Mouse (Mus musculus) forebrain, embryonic 15.5 days (tissue): ENCODE results near the gene Traf3ip1. TPM values are rescaled to one million over a fixed set of nuclear protein-coding genes. Genes with fewer than 3 reads are reported as not detected.
A peak's percentile ranks its signal among the peaks of the same experiment; 100 is the strongest.

ENCODE experiments used
- ATAC-seq: fragments of 200-750 bp; cut with Nextera tagmentation; replicated peaks from 2 replicates; pipeline ENCODE4 v1.8.0; 2017; ENCODE audit warnings: mild to moderate bottlenecking, moderate TSS enrichment, moderate library complexity
- H3K27ac ChIP-seq: fragments of 300-500 bp; sonication (generic); replicated peaks from 2 replicates; pipeline ENCODE4 v1.5.1; 2015; ENCODE audit warnings: mild to moderate bottlenecking, inconsistent platforms
- H3K27me3 ChIP-seq: fragments of 300-500 bp; sonication (generic); 2 replicates; pipeline ENCODE4 v1.6.1; 2015; ENCODE audit warnings: inconsistent platforms
- H3K36me3 ChIP-seq: fragments of 300-500 bp; sonication (generic); 2 replicates; pipeline ENCODE4 v1.6.1; 2015; ENCODE audit warnings: mild to moderate bottlenecking, inconsistent platforms
- H3K4me1 ChIP-seq: fragments of 300-500 bp; sonication (generic); 2 replicates; pipeline ENCODE4 v1.6.1; 2015; ENCODE audit warnings: inconsistent platforms
- H3K4me2 ChIP-seq: fragments of 300-500 bp; sonication (generic); replicated peaks from 2 replicates; pipeline ENCODE4 v1.6.1; 2015; ENCODE audit warnings: mild to moderate bottlenecking, inconsistent platforms
- H3K4me3 ChIP-seq: fragments of 300-500 bp; sonication (generic); 2 replicates; pipeline ENCODE4 v1.5.1; 2015; ENCODE audit warnings: mild to moderate bottlenecking, inconsistent platforms
- H3K9ac ChIP-seq: fragments of 300-500 bp; sonication (generic); replicated peaks from 2 replicates; pipeline ENCODE4 v1.6.1; 2015; ENCODE audit warnings: mild to moderate bottlenecking, inconsistent platforms
- H3K9me3 ChIP-seq: fragments of 300-500 bp; sonication (generic); 2 replicates; pipeline ENCODE4 v1.6.1; 2016; ENCODE audit warnings: inconsistent platforms
- WGBS: fragments of 180-500 bp; shearing (Covaris S2); methylation state at CpG from one replicate; pipeline ENCODE4 v1.1.7; 2015; ENCODE audit warnings: mixed read lengths; 5-methylcytosine and 5-hydroxymethylcytosine counted together
- polyA plus RNA-seq: library from polyadenylated mRNA; unstranded; fragments of >200 nt; fragmentation: Nextera tagmentation; extraction: Ambion mirVana; gene quantifications from 2 replicates; pipeline ENCODE4 v1.2.1, GENCODE M21; 2015

The Traf3ip1 gene
- polyA plus RNA-seq, 1 experiment from 2014 or later: 9.5 TPM

DNA sequence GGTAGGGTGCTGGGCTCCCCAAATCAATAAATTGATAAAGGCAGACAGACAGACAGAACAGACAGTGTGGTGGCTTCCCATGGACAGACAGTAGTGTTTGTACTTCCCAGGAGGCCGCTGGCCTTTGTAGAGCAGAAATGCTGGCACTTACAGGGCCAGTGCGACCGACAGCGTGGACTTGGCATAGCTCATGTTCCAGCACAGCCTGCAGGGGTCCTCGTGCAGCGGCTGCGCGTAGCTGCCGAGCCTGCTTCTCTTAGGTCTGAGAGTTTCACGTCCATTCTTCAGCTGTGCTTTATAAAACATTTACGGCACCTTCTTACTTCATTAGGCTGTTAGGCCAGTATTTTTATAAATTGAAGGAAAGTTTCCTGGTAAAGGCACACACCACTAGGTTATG lies 20.5 kb downstream of the Traf3ip1 start:
- 79% methylated on average over 11 of the region's 11 CpGs for WGBS
- ATAC-seq: no peak
- peaks cover 34% of the 10 kb centered on the region for H3K36me3 ChIP-seq
- H3K4me3 ChIP-seq: no peak overlapping the region
- no peaks in the 10 kb centered on the region for H3K9me3 ChIP-seq
- H3K27ac ChIP-seq: no peak overlapping the region
- H3K27me3 ChIP-seq: no peaks in the 10 kb centered on the region
- no peak overlapping the region for H3K9ac ChIP-seq
- no peaks in the 10 kb centered on the region for H3K4me1 ChIP-seq
- H3K4me2 ChIP-seq: no peak overlapping the region

DNA sequence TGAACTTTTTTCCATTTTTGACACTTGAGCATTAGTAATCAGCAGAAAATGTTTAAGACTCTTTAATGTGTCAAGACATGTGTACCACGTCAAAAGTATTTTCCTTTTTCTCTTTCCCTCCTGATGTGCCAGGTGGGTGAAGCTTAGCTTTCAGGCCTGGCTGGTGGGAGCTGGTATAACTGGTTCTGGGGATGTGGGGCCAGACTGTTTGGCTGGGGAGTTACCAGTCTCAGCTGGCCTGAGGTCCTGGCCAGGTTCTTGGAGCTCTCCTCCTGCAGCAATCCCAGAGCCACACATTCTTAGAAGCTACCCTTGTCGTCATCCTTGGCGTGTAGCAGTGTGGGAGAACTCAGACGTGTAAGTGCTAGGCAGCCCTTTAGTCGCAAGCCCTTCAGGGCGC lies 21.2 kb downstream of the Traf3ip1 start:
- Histone ChIP-seq H3K36me3 (peaks cover 36% of the 10 kb centered on the region), H3K4me1 (no peaks in the 10 kb centered on the region)

DNA sequence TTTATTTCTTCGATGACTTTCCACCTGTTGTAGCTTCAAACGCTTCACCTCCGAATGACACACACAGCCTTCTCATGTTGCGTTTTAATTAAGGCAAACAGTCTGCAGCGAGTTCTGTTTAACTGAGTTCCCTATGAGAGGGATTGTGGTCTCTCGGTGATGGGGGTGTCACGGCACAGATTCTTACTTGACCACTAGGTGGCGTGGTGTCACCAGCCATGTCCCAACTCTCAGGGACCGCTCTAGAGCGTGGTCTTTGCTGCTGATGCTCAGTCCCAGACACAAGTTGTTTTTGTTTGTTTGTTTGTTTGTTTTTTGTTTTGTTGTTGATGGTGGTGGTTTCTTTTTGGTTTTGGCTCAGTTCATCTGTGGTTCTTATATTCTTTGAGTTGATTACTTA lies 29.3 kb downstream of the Traf3ip1 start:
- no peak overlapping the region for H3K4me3 ChIP-seq
- no peak overlapping the region for H3K4me2 ChIP-seq
- no peak overlapping the region for H3K9ac ChIP-seq
- H3K4me1 ChIP-seq: no peaks in the 10 kb centered on the region
- H3K27me3 ChIP-seq: no peaks in the 10 kb centered on the region
- H3K27ac ChIP-seq: no peak overlapping the region
- peak; percentile 83 for ATAC-seq
- WGBS: 13% methylated on average over 10 of the region's 10 CpGs
- H3K9me3 ChIP-seq: no peaks in the 10 kb centered on the region
- H3K36me3 ChIP-seq: peaks cover 51% of the 10 kb centered on the region

More for the DNA sequence above, 21.2 kb downstream of the Traf3ip1 start:
- Histone ChIP-seq H3K4me3 (no peak overlapping the region), H3K27ac (no peak overlapping the region), H3K4me2 (no peak overlapping the region), H3K27me3 (no peaks in the 10 kb centered on the region), H3K9ac (no peak overlapping the region), H3K9me3 (no peaks in the 10 kb centered on the region)
- 90% methylated on average over 6 of the region's 6 CpGs for WGBS
- ATAC-seq: no peak

DNA sequence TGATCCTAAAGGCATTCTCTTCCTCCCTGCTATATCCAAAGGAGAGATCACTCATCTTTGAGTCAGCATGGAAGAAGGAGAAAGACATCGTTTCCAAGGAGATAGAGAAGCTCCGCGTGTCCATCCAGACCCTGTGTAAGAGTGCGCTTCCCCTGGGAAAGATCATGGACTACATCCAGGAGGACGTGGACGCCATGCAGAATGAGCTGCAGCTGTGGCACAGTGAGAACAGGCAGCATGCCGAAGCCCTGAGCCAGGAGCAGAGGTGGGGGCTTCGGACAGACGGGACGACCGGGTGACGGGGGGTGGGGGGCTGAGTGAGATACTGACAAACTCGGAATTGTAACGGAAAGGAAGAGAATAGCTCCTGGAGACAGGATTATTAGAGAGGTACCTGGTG lies 31.4 kb downstream of the Traf3ip1 start:
- WGBS: 93% methylated on average over 14 of the region's 14 CpGs
- Histone ChIP-seq H3K36me3 (peaks cover 42% of the 10 kb centered on the region), H3K27ac (no peak overlapping the region), H3K9ac (no peak overlapping the region), H3K4me2 (no peak overlapping the region), H3K4me3 (no peak overlapping the region), H3K9me3 (no peaks in the 10 kb centered on the region), H3K27me3 (no peaks in the 10 kb centered on the region), H3K4me1 (no peaks in the 10 kb centered on the region)
- ATAC-seq: no peak

DNA sequence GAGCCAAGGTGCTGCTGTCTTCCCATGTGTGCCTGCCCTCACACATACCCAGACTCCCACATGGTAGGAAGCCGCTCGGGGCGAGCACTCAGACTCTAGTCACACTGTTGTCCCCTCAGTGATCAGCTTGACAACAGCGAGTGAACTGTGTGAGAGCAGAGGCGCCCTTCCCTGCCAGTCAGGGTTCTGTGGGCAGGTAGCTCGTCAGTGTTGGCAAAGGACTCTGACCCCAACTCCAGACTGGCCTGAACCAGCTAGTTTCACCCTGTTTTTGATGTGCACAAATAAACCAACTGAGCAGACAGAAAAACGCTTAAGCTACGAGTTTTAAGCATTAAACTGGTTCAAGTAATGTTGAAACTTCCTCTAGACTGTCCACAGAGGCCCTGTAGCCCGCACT lies 35.7 kb downstream of the Traf3ip1 start:
- Histone ChIP-seq H3K9me3 (no peaks in the 10 kb centered on the region), H3K4me3 (no peak overlapping the region), H3K36me3 (peaks cover 30% of the 10 kb centered on the region), H3K4me1 (no peaks in the 10 kb centered on the region), H3K27ac (no peak overlapping the region), H3K9ac (no peak overlapping the region), H3K27me3 (no peaks in the 10 kb centered on the region), H3K4me2 (no peak overlapping the region)
- no peak for ATAC-seq
- WGBS: 89% methylated on average over 9 of the region's 9 CpGs

DNA sequence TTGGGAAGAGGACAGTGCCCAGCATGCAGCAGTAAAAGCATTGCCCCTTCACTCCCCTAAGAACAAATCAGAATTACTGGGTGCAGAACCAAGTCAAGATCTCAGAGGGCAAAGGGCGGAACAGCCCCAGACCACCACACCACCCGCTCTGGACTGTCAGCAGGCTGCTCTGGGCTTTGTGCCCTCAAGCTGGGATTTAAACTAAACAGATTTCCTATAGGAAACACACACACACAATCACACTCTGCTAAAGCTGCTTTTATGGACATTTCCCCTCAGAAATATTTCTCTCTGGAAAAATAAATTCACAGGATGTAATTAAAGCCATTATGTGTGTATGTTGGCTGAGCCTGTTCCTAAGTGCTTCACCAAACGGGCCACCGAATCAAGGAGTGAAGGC lies 37.8 kb downstream of the Traf3ip1 start:
- Histone ChIP-seq H3K4me2 (no peak overlapping the region), H3K9me3 (no peaks in the 10 kb centered on the region), H3K4me1 (no peaks in the 10 kb centered on the region), H3K36me3 (peaks cover 17% of the 10 kb centered on the region), H3K27ac (no peak overlapping the region), H3K4me3 (no peak overlapping the region), H3K9ac (no peak overlapping the region), H3K27me3 (0 out of 2 replicates have a peak, but pooled peaks cover 5% of the 10 kb centered on the region)
- 92% methylated on average over 4 of the region's 4 CpGs for WGBS
- ATAC-seq: no peak

DNA sequence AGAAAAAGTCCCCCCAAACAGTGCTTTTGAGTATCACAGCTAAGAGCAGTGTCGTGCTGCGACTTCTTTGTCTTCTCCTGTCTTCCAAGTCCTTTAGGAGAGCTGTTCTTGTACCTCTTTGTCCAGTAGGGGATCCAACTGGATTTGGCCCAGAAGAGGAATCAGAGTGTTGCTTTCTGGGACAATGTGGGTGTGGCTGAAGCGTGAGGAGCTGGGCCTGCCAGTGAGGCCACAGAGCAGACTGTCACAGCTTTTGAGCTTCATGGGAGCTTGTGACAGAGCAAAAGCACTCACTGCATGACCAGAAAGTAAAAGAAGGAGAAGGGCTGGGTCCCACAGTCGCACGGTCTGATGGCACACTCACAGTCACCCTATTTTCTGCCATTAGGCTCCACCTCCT lies 38.4 kb downstream of the Traf3ip1 start:
- Histone ChIP-seq H3K27ac (no peak overlapping the region), H3K4me3 (no peak overlapping the region), H3K4me1 (no peaks in the 10 kb centered on the region), H3K9me3 (no peaks in the 10 kb centered on the region), H3K36me3 (peaks cover 10% of the 10 kb centered on the region), H3K4me2 (no peak overlapping the region), H3K9ac (no peak overlapping the region), H3K27me3 (peaks cover 8% of the 10 kb centered on the region; the same call in 1 of the 2 replicates)
- no peak for ATAC-seq
- WGBS: 90% methylated on average over 5 of the region's 5 CpGs

DNA sequence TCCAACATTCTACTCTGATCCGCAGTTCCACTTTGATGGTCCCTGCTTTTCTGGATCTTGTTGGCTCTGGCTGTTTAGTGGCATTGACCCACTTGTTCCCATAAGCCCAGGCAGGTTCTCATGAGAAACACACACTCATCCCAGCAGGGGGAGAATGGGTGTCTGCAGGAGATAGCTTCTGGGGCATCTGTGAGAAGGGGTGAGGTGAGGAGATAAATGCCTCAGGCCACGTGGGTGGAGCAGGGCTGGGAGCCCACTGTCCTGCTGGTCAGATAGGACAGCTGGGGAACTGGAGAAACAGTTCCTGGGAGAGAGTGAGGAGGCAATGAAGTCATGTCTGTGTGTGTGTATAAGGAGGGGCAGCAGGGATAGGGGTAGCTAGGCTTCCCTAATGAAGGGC lies 39.0 kb downstream of the Traf3ip1 start:
- H3K27ac ChIP-seq: no peak overlapping the region
- peaks cover 12% of the 10 kb centered on the region; the same call in 1 of the 2 replicates for H3K27me3 ChIP-seq
- H3K36me3 ChIP-seq: 0 out of 2 replicates have a peak, but pooled peaks cover 5% of the 10 kb centered on the region
- no peak overlapping the region for H3K9ac ChIP-seq
- no peak for ATAC-seq
- H3K4me3 ChIP-seq: no peak overlapping the region
- H3K4me2 ChIP-seq: no peak overlapping the region
- H3K9me3 ChIP-seq: no peaks in the 10 kb centered on the region
- no peaks in the 10 kb centered on the region for H3K4me1 ChIP-seq
- WGBS: 67% methylated on average over 2 of the region's 2 CpGs

DNA sequence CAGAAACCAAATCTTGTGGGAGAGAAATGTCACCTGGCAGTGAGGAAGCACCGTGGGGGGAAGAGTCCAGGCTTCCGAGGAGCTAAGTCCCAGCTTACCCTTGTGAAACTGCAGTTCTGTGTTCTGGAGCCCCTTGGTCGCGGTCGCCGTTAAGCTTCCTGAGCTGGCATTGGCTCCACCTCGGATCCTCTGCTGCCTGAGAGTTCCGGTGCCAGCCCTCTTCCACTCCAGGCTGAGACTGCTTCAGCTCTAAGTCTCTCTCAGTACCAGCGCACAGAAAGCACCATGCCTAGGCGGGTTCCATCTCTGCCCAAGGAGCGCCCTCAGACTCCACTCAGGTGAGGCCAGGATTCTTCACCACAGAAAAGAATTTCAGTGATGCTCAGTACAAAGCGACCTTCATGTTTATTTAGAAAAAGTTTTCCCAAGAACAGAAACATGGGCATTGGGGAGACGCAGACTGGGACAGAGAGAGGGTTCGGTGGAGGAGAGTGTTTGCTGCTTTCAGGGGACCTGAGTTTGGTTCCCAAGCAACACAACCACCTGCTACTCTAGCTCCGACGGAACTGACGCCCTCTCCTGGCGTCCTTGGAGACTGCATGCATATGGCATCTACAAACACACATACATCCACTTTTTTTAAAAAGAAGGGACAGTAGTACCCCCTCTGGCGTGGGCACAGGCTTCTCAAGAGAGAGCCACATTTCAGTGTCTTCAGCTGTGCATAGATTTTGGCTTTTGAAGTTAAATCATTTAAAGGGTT lies 39.7 kb downstream of the Traf3ip1 start:
- no peaks in the 10 kb centered on the region for H3K9me3 ChIP-seq
- H3K36me3 ChIP-seq: 0 out of 2 replicates have a peak, but pooled peaks cover 5% of the 10 kb centered on the region
- H3K27me3 ChIP-seq: peaks cover 19% of the 10 kb centered on the region
- H3K9ac ChIP-seq: no peak overlapping the region
- whole genome bisulfite sequencing: 81% methylated on average over 19 of the region's 19 CpGs
- H3K4me2 ChIP-seq: no peak overlapping the region
- ATAC-seq: no peak
- H3K4me3 ChIP-seq: no peak overlapping the region
- H3K4me1 ChIP-seq: no peaks in the 10 kb centered on the region
- no peak overlapping the region for H3K27ac ChIP-seq

DNA sequence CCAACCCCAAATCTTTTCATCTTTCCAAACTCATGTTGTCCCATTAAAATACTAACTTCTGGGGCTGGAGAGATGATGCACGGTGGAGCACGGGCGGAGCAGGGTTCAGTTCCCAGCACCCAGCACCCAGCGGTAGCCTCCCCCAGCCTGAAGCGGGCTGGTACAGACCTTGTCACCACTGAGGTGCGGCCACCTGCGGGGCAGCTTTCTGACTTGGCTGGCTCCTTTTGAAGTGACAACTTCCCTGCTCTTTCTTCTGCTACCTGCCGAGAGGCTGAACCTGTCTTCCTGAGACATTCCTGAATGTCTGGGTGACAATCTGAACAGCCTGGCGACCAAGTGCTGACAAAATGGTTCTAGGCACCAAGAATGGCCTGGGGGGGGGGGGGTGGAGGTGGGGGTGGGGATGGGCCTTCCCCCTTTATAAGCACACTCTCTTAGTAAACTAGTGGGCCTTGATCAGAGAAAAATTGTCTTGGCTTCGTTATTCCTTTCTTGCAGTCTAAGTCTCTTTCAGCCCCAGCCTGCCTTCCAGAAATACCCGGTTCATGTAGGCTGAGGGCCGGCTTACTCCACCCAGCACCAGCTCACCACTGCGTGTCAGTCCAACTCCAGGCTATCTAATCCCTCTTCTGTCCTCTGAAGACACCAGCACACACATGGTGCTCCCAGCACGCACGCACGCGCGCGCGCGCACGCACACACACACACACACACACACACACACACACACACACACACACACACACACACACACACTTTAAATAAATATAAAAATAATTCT lies 43.5 kb downstream of the Traf3ip1 start:
- 20% methylated on average over 21 of the region's 22 CpGs for WGBS
- H3K4me2 ChIP-seq: no peak overlapping the region
- no peaks in the 10 kb centered on the region for H3K36me3 ChIP-seq
- no peak overlapping the region for H3K4me3 ChIP-seq
- H3K27me3 ChIP-seq: peaks cover 21% of the 10 kb centered on the region
- no peak overlapping the region for H3K27ac ChIP-seq
- peaks cover 17% of the 10 kb centered on the region for H3K4me1 ChIP-seq
- no peak overlapping the region for H3K9ac ChIP-seq
- no peak for ATAC-seq
- H3K9me3 ChIP-seq: no peaks in the 10 kb centered on the region

DNA sequence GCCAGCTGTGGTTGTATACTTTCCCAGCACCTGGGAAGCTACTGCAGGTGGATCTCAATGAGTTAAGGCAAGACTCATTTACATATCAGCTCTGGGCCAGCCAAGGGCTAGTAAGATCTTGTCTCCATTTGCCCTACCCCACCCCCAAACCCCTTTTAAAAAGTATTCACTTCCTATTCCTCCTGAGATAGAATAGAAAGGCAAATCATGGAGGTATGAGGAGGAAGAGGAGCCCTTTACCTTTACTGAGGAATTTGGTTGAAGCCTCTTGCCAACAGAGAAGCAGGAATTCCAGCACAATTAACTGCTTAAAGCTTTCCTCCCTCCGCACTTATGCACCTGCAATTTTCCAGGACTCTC lies 44.1 kb downstream of the Traf3ip1 start:
- WGBS: 52% methylated on average over 1 of the region's 1 CpGs
- H3K27ac ChIP-seq: no peak overlapping the region
- no peak for ATAC-seq
- H3K4me2 ChIP-seq: no peak overlapping the region
- H3K9ac ChIP-seq: no peak overlapping the region
- no peak overlapping the region for H3K4me3 ChIP-seq
- peaks cover 17% of the 10 kb centered on the region for H3K4me1 ChIP-seq
- H3K27me3 ChIP-seq: peaks cover 21% of the 10 kb centered on the region
- H3K9me3 ChIP-seq: no peaks in the 10 kb centered on the region
- no peaks in the 10 kb centered on the region for H3K36me3 ChIP-seq

DNA sequence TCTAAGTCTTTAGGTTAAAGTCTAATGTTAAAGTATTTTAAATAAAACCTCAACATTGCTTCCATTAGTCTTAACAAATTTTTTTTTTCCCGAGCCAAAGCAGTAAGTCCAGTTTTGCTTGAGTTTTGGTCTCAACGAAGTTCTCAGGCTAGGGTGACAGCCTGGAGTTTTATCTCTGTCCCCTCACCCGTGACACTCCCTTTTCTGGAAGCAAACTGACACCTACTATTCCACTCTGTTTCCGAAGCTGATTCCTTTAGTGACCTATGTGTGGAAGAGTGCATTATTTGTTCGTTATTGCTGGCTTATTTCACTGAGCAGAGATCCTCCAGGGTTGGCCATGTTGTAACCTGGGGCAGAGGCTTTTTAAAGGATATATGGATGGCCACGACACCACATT lies 44.8 kb downstream of the Traf3ip1 start:
- Histone ChIP-seq H3K9me3 (no peaks in the 10 kb centered on the region), H3K9ac (no peak overlapping the region), H3K4me1 (peaks cover 17% of the 10 kb centered on the region), H3K27me3 (peaks cover 21% of the 10 kb centered on the region), H3K27ac (no peak overlapping the region), H3K36me3 (no peaks in the 10 kb centered on the region), H3K4me3 (no peak overlapping the region), H3K4me2 (peak overlapping the region; percentile 92)
- no peak for ATAC-seq
- 31% methylated on average over 6 of the region's 6 CpGs for WGBS
